Mouse (Mus musculus) erythroblast, embryonic 14.5 days (primary cell): Measurements from ENCODE around the gene Iqcb1. TPM values are rescaled to one million over a fixed set of nuclear protein-coding genes. Genes with fewer than 3 reads are reported as not detected.

ENCODE experiments used
- H3K27me3 ChIP-seq: 2 replicates; pipeline ENCODE4 v1.6.1; 2012; ENCODE audit warnings: inconsistent platforms; ENCODE audit not compliant: control insufficient read depth
- H3K36me3 ChIP-seq: 2 replicates; pipeline ENCODE4 v1.6.1; 2012; ENCODE audit warnings: mild to moderate bottlenecking, inconsistent platforms; ENCODE audit not compliant: control insufficient read depth
- H3K4me1 ChIP-seq: 2 replicates; pipeline ENCODE4 v1.6.1; 2012; ENCODE audit warnings: inconsistent platforms; ENCODE audit not compliant: control insufficient read depth
- H3K4me3 ChIP-seq: replicated peaks from 2 replicates; pipeline ENCODE3; 2012; ENCODE audit warnings: moderate library complexity, mild to moderate bottlenecking, inconsistent platforms
- H3K9me3 ChIP-seq: 2 replicates; pipeline ENCODE4 v1.6.1; 2012; ENCODE audit warnings: low read length, inconsistent platforms, mixed read lengths; ENCODE audit not compliant: control insufficient read depth
- GATA1 ChIP-seq: IDR thresholded peaks from 2 replicates; pipeline ENCODE4 v1.6.1; 2012; ENCODE audit warnings: low read length, inconsistent platforms, mixed read lengths
- TAL1 ChIP-seq: IDR thresholded peaks from 3 replicates; pipeline ENCODE4 v1.6.1; 2012; ENCODE audit warnings: low read length, inconsistent platforms, mixed read lengths
- polyA plus RNA-seq: library from polyadenylated mRNA; stranded (reverse); fragments of >175 nt; gene quantifications from 2 replicates; pipeline ENCODE4 v1.2.3, GENCODE M21; 2012

Gene Iqcb1
- polyA plus RNA-seq, 1 experiment = 0.23 TPM

DNA sequence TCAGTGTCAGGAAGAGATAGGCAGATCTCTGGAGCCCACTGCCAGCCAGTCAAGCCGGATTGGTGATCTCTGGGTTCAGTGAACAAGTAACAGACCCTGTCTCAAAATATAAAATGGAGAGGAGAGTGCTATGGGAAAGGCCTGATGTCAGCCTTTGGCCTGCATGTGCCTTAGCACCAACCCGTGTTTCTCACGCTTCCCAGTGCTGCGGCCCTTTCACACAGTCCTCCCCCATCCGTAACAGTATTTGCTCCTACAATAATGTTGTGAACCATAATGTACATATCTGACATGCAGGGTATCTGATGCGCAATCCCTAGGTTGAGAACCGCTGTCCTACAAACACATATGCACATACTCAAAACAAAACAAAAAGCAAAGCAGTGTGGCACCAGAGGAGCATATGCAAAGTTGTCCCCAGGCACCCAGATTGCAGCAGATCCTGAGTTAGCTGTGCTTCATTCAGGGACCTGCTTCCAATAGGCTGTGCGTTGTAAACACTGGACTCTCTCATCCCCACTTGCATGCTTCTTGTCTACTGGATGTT, 93.0 kb downstream of the Iqcb1 start:
- Histone ChIP-seq H3K4me3 (no peak overlapping the region), H3K36me3 (peaks cover 79% of the 10 kb centered on the region), H3K27me3 (no peaks in the 10 kb centered on the region), H3K9me3 (no peaks in the 10 kb centered on the region), H3K4me1 (peaks cover 5% of the 10 kb centered on the region; the same call in 1 of the 2 replicates)
- TF ChIP-seq GATA1 (no peak), TAL1 (no peak)

DNA sequence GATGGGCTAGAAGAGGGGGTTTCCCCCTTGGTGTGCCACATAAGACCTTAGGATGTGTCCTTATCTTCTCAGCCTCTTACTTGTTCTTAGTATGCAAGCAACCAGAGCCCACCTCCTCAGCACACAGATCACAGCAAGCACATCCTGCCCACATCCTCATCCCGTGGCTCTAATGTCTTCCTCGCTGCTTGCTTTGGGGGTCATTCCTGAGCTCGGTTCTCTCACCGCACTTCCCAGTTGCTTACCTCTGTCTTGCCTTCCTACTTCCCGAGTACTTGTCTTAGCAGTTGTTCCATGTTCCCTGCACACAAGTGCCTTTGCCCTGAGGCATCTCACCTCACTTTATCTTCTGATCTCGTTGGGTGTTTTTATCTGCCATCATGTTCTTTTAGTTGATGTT, 93.8 kb downstream of the Iqcb1 start:
- H3K9me3 ChIP-seq = no peaks in the 10 kb centered on the region
- peaks cover 79% of the 10 kb centered on the region for H3K36me3 ChIP-seq
- H3K4me3 ChIP-seq = no peak overlapping the region
- H3K4me1 ChIP-seq = peaks cover 5% of the 10 kb centered on the region; the same call in 1 of the 2 replicates
- no peak for TF ChIP-seq GATA1
- TF ChIP-seq TAL1 = no peak
- no peaks in the 10 kb centered on the region for H3K27me3 ChIP-seq

Other genes with a start within 250 kb of the Iqcb1 start
- gene Cd86, start 162.3 kb upstream of the Iqcb1 start, polyA plus RNA-seq = not detected in 2 replicates
- gene Ildr1, start 134.4 kb upstream of the Iqcb1 start, polyA plus RNA-seq = not detected in 2 replicates
- gene Slc15a2, start 43.4 kb upstream of the Iqcb1 start, polyA plus RNA-seq = 0.14 TPM in 1 of 2 replicates, not detected in the other
- gene Eaf2, start 46.6 kb downstream of the Iqcb1 start, polyA plus RNA-seq = 0.04 TPM in 1 of 2 replicates, not detected in the other
- 1.5 and 2.3 TPM in 2 replicates for gene Golgb1, start 46.8 kb downstream of the Iqcb1 start, polyA plus RNA-seq
- gene Hcls1, start 106.6 kb downstream of the Iqcb1 start, polyA plus RNA-seq = 0.62 and 0.92 TPM in 2 replicates
- not detected in 2 replicates for gene Fbxo40, start 162.1 kb downstream of the Iqcb1 start, polyA plus RNA-seq
- gene Polq, start 183.4 kb downstream of the Iqcb1 start, polyA plus RNA-seq = 0.44 and 0.76 TPM in 2 replicates